Mouse (Mus musculus): ENCODE measurements around the gene Zc3h18.
A peak's percentile ranks its signal among the peaks of the same experiment; 100 is the strongest.

Gene Zc3h18

DNA sequence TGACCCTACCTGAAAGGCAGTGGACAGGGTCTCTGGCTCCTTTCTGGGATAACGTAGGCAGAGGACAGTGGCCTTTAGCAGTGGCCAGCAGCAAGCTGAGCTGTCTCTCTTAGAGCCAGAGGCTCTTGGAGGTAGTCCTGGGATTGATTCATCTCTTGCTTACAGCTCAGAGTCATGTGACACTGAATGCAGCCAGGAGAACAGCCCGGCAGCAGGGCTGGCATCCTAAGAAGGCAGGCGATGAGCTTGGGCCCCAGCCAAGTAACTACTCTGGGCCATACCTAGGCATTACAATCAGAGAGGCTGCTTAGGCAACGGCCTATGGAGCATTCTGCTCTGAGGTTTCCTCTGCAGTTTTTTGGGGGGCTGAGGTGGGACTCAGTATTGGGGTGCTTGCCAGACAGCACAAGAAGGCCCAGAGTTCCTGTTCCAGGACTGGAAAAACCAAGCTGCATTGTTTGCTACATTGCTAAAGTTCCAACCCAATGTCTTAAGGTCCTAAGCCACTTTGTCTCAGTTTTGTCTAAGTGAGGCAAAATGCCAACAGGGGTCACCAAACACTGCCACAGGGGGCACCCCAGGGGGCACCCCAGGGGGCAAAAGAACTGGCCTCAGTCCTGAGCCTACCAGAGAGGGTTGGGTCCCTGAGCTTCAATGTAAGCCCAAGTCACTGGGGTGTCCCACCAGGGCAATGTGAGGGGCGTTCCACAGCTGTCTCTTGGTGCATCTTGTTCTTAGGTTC is 28.4 kb upstream of the Zc3h18 start:
- peak in 1 of 2 experiments; percentile 50 for DNase-seq (ENCODE audit: low spot score in 2 of 2)

DNA sequence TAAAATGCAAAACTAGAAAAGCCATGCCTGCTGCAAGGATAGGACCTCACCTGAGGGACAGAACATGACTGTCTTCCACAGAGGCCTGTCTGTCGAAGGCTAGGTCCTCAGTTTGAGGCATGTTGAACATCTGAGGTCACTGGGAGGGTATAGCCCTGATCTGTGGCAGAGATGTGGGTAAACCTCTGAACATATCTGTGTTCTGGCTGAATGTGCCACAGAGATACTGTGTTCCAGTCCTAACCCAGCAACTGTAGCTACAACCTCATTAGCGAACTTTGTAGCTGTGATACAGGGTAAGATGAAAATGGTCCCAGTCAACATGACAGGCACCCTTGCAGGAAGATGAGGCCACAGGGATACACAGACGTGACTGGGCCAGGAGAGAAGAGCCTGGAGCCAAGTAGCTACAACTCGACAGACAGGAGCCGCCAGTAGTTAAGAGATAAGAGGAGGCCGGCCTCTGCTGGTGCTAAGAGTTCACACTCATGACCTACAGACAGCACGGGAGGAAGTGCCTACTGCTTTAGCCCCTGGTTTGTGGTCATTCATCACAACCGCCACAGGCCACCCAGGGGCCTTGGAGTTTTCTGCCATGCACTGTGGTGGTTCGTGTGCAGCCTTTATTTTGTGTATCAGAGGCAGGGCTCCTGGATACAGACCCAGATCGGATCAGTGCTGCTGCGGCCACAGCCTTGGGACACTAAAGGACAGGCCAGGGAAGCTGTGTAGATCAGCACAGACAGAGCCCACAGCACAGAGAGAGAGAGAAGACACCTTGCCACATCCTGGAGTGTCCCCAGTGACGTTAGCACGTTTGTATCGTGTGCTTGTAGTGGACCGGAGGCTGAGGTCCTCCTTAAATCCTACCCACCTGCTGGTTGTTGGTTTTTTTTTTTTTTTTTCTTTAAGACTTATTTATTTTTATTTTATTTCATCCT is 26.8 kb upstream of the Zc3h18 start:
- DNase-seq (ENCODE audit: low spot score in 2 of 2), result no peak

DNA sequence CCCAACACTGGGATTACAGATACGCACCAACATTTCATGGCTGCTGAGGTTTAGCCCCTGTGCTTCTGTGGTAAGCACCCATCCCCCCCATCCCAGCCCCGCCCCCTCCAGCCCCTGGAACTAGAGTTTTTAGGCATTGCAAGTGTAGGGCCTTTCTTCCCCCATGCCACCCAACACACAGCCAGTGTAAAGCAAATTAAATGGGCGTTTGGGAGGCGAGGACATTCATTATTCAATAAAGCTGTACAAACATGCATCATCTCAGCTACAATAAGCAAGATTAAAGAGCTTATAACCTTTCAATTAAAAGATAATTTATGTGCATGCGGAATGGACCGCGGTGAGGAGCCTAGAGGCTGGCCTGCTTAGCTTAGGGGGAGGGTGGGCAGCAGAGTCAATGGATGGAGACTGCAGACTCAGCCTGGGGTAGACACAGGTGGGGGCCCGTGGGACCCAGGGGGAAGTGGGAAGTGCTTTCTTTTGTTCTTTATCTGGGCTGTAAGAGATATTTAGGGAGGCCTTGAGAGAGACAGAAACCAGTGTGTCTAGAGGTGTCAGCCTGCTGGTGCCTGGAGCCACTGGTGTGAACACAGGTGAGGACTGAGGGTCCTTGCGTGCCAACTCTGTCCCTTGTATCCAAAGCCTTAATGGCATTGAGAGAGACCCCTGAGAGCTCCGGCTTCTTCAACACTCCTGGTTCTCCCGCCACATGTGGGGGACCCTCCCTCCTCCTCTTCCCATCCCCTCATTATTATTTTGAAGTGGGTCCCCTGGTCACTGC is 25.9 kb upstream of the Zc3h18 start:
- DNase-seq (ENCODE audit: low spot score in 2 of 2), result no peak

DNA sequence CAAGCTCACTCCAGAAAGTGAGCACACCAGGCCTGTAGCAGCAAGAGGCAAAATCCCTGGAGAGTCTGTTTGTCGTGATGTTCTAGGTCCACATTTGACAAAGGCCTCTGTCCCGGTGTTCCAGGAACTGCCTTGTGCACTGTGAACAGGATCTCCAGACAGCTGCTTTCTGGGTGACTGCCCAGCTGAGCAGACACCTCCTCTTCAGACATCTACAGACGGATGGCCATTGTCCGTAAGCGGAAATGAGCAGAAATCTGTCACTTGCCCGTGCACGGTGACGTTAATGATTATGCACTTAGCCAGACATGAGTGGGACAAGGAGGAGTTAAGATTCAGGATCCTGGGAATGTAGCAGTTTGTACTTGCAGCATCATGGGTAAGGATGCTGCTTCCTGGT is 22.3 kb upstream of the Zc3h18 start:
- no peak for DNase-seq (ENCODE audit: low spot score in 2 of 2)

DNA sequence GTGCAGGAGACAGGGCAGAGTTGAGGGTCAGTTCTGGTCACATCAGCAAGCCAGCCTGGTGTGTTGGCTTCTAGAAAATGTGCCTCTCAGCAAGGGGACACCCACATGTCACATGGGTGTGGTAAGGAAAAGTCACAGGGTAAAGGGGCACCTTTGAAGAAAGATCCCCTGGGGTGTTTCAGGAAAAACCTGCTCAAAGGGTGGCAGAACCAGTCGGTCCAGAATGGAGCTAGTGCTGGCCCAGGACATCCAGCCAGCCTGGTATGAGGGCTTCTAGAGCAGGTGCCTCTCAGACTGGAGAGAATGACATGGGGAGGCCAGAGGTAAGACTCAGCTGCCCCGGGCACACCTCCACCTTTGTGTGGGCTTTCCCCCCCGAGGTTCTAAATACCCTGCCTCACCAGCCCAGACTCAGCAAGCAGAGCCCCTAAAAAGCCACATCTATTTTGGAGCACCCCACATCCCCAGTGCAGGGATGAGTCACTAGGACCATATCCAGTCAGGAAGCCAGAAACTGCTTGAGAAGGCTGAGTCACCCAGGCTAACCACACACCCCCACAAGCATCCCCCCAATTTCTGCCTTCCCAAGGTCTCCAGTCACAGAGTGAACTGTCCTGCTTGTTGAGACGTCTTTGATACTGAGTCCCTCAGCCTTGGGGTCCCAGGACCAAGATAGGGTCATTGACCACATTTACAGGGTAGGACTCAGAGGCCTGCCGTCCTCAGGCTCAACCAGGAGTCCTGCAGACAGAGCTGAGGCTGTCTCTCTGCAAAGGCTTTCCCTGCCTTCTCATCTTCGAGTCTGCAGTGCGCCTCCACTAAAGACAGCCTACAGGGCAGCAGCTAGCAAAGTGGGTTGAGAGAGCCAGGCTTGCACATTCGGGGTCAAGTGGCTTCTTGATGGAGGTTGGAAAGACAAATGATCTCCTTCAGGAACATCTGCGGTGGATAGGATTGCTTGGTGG is 20.5 kb upstream of the Zc3h18 start:
- DNase-seq (ENCODE audit: low spot score in 2 of 2), result no peak

DNA sequence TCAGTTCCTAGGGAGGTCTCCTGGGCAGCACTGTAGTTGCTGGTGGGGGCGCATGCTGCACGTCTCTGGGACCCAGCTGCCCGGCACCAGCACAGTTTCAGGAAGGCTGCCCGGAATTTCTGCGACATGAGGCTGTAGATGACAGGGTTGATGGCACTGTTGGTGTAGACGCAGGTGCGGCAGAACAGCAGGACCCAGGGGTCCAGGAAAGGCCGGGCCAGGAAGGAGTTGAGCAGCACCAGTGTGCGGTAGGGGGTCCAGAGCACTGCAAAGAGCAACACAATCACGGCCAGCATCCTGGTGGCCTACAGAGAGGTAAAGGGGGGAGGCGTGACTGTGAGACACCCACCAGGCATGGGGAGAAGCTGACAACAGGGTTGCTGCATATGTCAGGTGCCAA is 19.2 kb upstream of the Zc3h18 start:
- no peak for DNase-seq (ENCODE audit: low spot score in 2 of 2)

DNA sequence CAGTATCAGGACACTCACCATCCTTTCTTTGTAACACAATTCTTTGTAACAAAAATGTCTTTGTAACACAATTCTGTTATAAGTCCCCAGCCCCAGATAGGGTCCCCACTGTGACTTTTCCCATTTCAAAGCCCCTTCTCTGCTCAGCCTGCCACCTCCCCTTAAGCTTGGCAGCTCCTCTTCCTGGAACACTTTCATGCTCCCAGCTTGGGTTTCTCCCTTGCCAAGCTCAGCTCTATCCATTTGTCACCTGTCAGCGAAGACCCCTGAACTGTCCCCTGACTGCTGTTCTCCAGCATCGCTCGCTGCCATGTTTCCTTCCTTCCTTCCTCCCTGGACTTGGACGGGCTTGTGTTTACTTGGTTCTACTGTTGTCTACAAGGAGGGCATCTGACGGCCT is 18.8 kb upstream of the Zc3h18 start:
- no peak for DNase-seq (ENCODE audit: low spot score in 2 of 2)

DNA sequence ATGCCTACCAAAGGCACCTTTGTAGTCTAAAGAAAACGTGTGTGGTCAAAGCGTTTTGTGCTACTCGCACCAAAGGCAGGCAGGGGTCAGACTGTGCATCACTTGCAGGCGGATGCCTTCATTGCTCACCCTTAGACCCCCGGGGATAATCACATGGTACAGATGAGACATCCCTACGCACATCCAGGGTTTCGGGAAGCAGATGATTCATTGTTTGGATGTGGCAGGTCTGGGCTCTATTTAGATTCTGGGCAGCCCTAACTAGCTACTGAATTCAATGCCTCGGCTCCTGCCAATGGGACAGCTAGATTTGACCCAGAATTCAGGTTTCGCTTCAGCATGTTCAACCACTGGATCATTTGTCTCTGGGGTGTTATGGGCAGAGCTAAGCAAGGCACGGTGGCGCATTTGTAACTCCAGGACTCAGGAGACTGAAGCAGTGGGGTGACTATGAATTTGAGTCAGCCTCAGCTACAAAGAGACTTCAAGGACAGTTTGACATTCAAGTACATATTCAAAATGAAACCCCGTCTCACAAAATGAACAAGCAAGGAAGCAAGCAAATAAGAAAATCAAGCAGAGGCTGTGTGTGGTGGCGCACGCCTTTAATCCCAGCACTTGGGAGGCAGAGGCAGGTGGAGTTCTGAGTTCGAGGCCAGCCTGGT is 17.2 kb upstream of the Zc3h18 start:
- DNase-seq (ENCODE audit: low spot score in 2 of 2), result no peak

DNA sequence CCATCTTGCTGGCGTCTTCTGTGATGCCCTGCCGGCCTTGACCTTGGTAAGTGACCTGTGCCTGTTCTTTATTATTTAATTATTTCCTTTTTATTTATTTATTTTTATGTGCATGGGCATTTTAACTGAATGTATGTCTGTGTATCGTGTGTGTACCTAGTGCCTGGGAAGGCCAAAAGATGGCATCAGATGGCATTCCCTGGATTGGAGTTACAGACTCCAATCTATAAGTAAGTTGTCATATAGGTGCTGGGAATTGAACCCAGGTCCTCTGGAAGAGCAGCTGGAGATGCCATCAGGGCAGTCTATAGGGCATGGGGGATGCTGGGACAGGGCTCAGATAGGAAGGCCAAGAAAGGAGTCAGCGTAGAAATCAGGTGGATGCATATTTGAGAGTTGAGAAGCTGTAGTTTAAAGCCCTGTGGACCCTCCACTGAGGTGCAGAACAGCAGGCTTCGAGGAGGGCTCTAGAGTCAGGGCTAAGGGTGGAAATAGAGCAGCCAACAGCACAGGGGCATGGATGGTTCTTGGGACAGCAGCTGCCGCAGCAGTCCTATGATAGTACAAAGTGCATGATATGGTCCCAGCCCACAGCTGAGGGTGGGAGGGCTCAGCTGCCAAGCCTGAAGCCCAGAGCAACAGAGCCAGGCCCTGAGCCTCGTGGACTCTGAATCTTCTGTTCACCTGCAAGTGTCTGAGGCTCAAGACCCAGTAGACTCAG is 15.6 kb upstream of the Zc3h18 start, which contains the start of gene Trhr2:
Trhr2 (minus strand) TSS at position 51 of the 721 bp plus-strand sequence.
- DNase-seq (ENCODE audit: low spot score in 2 of 2), result no peak

DNA sequence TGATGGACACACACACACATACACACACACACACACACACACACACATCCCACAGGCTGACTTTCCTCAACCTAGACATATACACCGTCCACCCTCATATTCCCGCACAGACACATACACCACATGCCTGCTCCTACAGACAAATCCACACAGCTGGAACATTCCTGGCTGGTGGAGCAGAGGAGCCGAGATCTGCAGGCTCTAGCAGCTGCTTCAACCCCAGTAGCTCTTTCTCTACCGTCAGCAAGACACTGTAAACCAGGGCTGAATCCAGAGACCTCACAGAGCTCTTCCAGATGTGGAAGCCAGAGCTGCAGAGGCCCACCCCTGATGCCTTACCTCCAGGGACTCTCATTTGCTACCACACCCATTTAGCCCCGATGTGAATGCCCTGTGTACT is 14.1 kb upstream of the Zc3h18 start:
- DNase-seq (ENCODE audit: low spot score in 2 of 2), result no peak

DNA sequence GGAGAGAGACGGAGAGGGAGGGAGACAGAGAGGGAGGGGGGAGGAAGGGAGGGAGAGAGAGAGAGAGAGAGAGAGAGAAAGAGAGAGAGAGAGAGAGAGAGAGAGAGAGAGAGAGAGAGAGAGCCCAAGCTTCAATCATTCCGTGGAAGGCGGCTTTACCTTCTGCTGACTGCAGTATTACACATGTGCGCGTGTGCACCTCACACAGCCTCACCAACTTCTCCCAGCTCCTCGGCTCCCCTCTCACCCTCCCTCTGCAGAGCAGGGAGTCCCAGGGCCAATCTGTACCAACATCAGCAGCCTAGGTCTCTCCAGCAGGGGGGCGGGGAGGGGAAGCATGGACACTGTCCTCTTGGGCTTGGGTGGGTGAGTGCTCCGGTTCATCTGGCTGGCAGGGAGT is 13.4 kb upstream of the Zc3h18 start:
- no peak for DNase-seq (ENCODE audit: low spot score in 2 of 2)

DNA sequence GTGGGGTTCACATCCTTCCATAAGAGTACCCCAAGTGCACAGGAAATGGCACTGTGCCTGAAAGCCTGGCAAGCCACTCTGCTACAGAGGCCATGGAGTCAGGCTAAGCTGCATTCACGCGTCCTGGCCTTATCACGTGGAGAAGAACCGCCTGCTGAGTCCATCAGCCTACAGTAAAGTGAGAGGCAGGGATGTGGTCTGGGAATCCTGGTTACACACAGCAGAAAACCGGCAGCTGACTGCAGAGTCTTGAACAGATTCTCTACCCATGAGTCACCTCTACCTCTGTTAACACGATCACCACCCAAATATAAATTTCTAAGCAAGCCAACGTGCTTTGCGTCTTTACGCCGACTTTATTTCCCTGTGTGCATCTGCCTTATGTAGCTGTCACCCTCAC is 7.9 kb upstream of the Zc3h18 start:
- DNase-seq (ENCODE audit: low spot score in 2 of 2), result no peak

DNA sequence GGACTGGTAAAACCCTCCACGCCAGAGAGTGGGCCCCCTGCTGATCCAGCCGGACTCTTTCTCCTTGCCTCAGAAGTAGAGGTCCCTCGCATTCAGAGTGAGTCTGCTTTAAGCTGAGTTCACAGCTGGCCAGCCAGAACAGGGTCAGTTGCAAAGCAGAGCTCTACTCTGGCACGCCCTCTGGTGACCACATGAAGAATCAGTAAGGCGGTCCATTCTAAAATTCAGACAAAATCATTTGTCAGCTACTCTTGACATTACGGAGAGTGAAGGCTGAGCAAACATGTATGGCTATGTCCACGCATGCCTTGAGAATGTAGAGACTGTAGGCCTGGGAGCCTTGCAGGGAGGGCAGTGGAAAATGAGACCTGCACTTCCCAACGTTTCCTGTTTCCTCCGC is 6.7 kb upstream of the Zc3h18 start:
- DNase-seq (ENCODE audit: low spot score in 2 of 2), result peak; percentile 18 to 46

DNA sequence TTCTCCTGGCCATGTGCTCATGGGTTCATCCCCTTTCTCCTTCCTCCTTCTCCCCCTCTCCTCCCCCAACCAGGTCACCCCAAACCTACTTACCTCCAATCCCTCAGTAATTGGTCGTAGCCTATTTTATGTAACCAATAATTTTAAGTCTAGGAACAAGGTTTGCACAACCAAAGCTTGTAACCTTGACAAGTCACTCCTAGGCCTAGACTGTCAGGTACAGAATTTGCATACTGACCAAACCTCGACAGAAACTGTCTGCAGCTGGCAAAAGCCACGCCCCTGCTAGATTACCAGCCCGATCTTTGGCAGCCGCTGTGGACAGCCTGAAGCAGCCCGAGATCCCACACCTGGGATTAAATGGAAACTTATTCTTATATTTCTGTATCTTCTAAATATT is 4.7 kb upstream of the Zc3h18 start:
- DNase-seq (ENCODE audit: low spot score in 2 of 2), result no peak

DNA sequence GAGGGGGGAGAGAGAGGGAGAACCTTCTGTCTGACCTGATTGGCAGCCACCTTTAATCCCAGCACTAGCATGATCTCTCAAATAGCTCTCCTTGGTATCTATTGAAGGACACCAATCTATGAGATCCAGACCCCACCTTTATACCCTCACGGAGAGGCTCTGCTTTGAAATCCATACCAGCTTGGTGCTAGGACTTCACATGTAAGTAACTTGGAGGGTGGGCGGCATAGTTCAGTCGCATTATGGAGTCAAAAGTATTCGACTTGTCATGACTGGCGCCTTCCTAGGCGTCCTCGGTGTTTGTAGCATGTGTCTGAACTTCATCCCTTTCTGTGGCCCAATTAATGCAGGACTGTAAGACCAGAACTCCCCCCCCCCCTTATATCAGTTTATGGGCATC is 1.1 kb upstream of the Zc3h18 start:
- no peak for DNase-seq (ENCODE audit: low spot score in 2 of 2)

DNA sequence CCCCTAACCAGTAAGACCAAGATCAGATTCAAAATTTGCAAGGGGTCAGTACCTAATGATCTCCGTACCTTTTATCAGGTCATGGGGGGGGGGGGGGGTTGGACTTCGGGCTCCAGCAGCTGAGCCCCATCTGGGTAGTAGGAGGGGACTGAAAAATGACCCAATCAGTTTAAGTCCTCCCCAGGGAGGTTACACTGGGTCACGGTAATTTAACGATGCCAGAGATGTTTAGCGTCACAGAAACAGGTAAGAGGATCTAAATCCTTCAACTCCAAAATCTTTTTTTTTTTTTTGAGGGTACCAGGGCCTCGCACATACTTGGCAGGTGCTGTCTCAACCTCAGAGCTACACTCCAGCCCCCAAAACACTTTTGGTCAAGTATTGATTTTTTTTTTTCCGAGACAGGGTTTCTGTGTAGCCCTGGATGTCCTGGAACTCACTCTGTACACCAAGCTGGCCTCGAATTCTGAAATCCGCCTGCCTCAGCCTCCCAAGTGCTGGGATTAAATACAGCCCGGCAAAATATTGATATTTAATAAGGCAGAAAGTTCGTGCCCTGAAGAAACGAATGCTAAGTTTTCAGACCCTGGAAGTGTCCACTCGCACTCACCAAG is 551 bp upstream of the Zc3h18 start:
- DNase-seq (ENCODE audit: low spot score in 2 of 2), result no peak

DNA sequence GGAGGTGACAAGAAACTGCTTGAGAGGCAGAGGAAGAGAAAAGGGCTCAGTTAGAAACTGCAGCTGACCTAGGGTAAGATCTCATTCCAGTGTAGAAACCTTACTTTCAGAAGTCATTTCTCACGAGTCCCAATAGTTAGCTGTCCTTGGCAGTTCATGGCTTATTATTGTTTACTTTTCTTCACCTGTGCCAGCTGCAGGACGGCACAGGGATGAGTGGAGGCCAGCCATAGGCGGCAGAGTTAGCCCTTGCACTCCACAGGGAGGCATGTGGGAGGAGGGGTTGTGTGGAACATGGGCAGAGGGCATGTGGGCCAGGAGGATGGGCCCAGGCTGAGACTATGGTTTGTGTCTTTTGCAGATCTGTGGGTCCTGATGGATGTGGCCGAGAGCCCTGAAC is 6.6 kb downstream of the Zc3h18 start:
- DNase-seq (ENCODE audit: low spot score in 2 of 2), result no peak

DNA sequence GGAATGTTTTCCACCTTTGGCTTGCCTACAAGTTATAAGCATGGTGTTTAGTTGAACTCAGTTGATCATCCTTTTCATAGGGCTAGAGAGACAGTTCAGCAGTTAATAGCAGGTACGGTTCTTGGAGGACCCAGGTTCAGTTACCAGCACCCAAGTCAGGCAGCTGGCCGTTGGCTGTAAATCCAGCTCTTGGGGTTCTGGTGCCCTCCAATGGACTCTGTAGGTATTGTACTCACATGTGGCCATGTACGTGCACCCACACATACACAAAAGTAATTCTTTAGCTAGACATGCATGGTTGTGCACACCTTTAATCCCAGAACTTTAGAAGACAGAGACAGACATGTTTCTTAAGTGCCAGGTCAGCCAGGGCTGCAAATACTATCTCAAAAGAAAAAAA is 12.9 kb downstream of the Zc3h18 start:
- DNase-seq (ENCODE audit: low spot score in 2 of 2), result no peak

DNA sequence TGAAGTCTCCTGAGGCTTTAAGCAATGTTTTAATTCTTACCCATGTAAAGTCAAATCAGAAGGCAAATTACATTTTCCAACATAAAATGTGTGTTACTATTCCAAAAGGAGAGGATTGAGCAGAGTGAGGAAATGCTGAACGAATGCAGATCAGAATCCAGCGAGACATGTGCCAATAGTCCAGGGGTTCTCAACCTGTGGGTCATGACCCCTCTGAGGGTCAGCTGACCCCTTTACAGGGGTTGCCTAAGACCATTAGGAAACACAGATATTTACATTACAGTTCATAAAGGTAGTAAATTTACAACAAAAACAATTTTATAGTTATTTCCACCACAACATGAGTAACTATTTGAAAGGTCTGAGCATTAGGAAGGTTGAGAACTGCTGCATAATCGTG is 14.3 kb downstream of the Zc3h18 start:
- DNase-seq (ENCODE audit: low spot score in 2 of 2), result no peak

All from heart, adult 9 months (tissue).